Mouse (Mus musculus) layer of hippocampus, adult 8-10 months (tissue): ENCODE measurements around the gene Cckar. TPM values are rescaled to one million over a fixed set of nuclear protein-coding genes. Genes with fewer than 3 reads are reported as not detected.
"Not testable (repeated sequence)": the region's sequence is repeated elsewhere in the genome, so short reads cannot be mapped to it uniquely, and the experiment has no call there.

Source experiments
- DNase-seq, 2 experiments: peaks; one replicate each; pipeline ENCODE4 v3.0.0; 2022; ENCODE audit warnings: low spot score in 2 of 2
- total RNA-seq, 4 experiments: library from RNA; stranded (reverse); gene quantifications; 2 replicates each; pipeline ENCODE4 v1.2.4; 2022

The Cckar gene
- total RNA-seq, 4 experiments from 2014 or later: not detected

DNA sequence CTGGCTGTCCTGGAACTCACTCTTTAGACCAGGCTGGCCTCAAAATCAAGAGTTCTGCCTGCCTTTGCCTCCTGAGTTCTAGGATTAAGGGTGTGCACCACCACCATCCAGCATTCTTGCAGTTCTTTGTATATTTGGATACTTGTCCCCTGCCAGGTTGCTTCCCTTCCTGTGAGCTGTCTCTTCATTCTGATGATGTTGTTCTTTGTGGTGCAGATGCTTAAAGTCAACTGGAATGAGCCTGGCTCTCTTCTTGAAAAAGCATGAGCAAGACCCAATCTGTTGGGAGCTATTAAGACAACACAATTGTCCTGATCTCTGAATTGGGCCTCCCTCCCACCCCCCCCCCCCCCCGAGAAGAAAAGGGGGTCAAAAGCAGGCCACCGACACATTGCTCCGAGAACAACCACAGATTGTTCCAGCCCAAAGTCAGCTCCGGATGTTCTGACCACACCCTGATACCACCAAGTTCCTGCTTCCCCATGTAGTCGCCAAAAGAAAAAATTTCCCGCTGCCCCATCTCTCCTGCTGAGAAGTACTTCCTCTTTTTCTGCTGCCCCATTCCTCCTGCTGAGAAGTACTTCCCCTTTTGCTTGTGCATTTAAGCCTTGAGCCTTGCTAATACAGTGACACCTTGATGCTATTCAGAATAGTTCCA lies 33.9 kb downstream of the Cckar start:
- not testable (repeated sequence) for DNase-seq

GRCm38 (mm10) chr5:53672352-53672751 lies 35.2 kb downstream of the Cckar start:
- peak; percentile 8 to 72 for DNase-seq

DNA sequence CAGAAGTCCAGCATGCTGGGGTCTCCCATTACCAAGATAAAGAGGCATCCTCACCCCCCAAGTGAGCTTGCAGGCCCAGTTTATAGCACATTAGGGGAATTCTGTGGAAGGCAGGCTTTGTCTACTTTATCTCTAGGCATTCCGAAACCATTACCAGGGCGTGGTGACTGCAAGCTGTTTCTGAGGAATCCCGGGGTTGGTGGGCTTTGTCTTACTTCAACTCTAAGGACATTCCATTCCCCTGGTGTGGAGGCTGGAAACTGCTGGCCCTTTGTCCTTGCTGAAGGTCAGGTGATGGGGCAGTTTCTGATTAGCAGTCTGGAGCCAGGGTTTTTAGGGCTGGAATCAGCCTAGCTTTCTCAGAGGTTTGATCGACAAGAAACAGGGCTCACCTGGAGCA lies 36.0 kb downstream of the Cckar start:
- no peak for DNase-seq

GRCm38 (mm10) chr5:53670321-53670938 lies 37.1 kb downstream of the Cckar start:
- DNase-seq: no peak

DNA sequence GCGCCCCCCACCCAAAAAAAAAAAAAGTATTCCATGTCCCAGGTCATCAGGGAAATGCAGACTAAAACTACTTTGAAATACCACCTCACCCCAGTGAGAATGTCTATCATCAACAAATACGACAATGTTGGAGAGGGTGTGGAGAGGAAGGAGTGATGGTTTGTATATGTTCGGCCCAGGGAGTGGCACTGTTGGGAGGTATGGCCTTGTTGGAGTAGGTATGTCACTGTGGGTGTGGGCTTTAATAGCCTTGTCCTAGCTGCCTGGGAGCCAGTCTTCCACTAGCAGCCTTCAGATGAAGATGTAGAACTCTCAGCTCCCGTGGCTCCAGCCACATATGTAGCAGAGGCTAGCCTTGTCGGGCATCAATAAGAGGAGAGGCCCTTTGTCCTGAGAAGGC lies 39.5 kb downstream of the Cckar start:
- no peak for DNase-seq

- no peak for DNase-seq
These were observed 43.8 kb downstream of the Cckar start for GRCm38 (mm10) chr5:53663665-53664064.

DNA sequence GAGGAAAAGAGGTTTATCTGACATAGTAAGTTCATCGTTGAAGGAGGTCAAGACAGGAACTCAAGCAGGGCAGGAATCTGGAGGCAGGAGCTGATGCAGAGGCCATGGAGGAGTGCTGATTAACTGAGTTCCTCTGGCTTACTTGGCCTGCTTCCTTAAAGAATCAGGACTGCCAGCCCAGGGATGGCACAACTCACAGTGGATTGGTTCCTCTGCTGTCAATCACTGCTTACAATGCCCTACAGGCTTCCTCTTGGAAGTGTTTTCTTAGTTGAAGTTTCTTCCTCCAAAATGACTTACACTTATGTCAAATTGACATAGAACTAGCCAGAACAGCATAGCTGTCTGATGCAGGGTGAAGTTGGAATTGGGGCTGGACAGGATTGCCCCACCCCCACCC lies 45.1 kb downstream of the Cckar start:
- DNase-seq: no peak

DNA sequence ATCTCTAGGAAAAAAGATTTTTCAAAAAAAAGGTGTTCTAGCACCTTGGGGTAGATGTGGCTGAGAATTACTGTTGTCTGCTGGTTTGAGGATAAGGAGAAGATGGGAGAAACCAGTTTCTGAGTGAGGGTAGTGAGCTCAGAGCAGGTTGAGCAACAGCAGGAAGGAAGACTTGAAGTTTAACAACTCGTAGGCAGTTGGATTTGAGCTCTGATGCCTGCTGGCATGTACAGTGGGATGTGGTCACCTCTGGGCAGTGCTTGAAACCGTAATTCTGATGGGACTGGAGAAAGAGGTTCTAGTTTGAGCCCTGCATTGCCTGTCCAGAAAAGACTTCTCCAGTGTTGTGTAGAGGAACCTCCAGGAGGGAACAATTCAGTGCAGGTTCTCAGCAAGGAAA lies 46.0 kb downstream of the Cckar start:
- no peak for DNase-seq

GRCm38 (mm10) chr5:53657925-53658324 lies 49.6 kb downstream of the Cckar start:
- no peak for DNase-seq

DNA sequence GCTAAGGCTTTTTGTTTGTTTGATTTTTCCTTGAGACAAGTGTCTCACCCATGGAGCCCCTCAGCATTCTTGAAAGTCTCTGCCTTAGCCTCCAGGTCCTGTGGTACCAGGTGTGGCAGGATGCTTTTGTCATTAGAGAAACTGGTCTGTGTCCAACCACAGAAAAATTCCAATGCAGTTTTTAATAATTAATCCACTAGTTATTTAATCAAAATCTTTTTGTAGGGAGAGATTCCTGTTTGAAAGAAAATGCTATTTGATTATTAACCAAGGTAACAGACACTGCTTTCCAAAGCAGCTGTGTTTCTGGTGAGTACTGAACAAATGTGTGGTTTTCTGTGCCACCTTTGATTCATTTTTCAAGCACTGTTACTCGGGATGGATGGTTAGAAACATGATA lies 50.9 kb downstream of the Cckar start:
- no peak for DNase-seq

Other genes with a start within 250 kb of the Cckar start
- gene Rbpj, start 241.6 kb downstream of the Cckar start, total RNA-seq: 10 to 100 TPM; 20.9 to 32.8 (median 26.9) TPM
- gene Tbc1d19, start 101.9 kb upstream of the Cckar start, total RNA-seq: 10 to 100 TPM; 39.5 to 58.1 (median 53.1) TPM